Mouse (Mus musculus) kidney, adult 2 months (tissue): ENCODE measurements around the gene D330045A20Rik.

ENCODE experiments used
- CTCF ChIP-seq: fragments of 200-500 bp; conservative IDR thresholded peaks from 2 replicates; pipeline ENCODE4 v1.5.1; 2011; ENCODE audit warnings: low read depth, mild to moderate bottlenecking, control low read depth, low read length, moderate library complexity, mixed read lengths; ENCODE audit not compliant: insufficient read depth, insufficient read length
- POLR2A ChIP-seq: fragments of 200-500 bp; IDR thresholded peaks from one replicate; pipeline ENCODE4 v1.6.1; 2011; ENCODE audit warnings: low read depth, low read length, control low read depth

DNA sequence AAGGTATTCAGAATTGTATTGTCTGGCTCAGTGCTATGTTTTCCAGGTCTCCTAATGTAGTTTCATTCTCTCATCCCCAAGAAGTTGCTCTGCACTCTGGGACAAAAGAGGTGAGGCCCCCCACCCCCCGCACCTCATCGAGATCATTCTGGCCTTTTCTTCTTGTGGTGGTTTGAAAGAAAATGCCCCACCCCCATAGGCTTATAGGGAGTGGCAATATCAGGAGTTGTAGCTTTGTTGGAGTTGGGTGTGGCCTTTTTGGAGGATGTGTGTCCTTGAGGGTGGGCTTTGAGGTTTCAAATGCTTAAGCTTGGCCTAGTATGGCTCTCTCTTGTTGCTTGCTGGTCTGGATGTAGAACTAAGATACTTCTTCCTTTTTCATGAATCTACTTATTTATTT lies 36.0 kb downstream of the D330045A20Rik start:
- TF ChIP-seq CTCF (no peak), POLR2A (no peak)
